In genomic region chr9:111012041-111012440, GRCm38 (mm10) we compare ENCODE assay signal across 21 mouse cellular contexts. TPM values are rescaled to one million over a fixed set of nuclear protein-coding genes. Genes with fewer than 3 reads are reported as not detected.
DNase-seq lines count a peak whose midpoint lies in the region; ATAC-seq and TF ChIP-seq lines count a peak whose summit lies in the region.
"Had no signal": no experiment of that assay in that cellular context is flagged by ENCODE, and none has a peak within 500 bp of the region (broad histone marks: within the 10 kb centered on the region; RNA-seq: fewer than 3 reads in every experiment).

No protein-coding gene starts in this region.

- 43% methylated on average over 3 of the region's 3 CpGs for WGBS in bone marrow, adult 2 months
- 69% methylated on average over 3 of the region's 3 CpGs for WGBS in stomach, postnatal 0 days

- H3K36me3 ChIP-seq in stomach, postnatal 0 days (ENCODE audit: control insufficient read depth, insufficient read depth, low read length): no peaks in the 10 kb centered on the region
- H3K36me3 ChIP-seq: embryonic facial prominence, embryonic 12.5 days; hindbrain, embryonic 10.5 days; liver, embryonic 12.5 days; lung, embryonic 15.5 days had no signal

- ATAC-seq in erythroblast, adult 5-6 weeks (replicated peaks; ENCODE audit: low FRiP score, poor library complexity, severe bottlenecking): 0 out of 2 replicates have a peak, but pooled peaks have one; percentile 45
- no peak for ATAC-seq in stomach, postnatal 0 days (ENCODE audit: low FRiP score, low TSS enrichment)
- ATAC-seq: forebrain, embryonic 14.5 days; liver, embryonic 12.5 days had no signal

- DNase-seq in kidney, adult 11 months: peak; percentile 34
- DNase-seq in kidney, postnatal 10 days: no peak
- DNase-seq in lung, postnatal 10 days: peak; percentile 67
- DNase-seq in ovary, postnatal 14 days (ENCODE audit: low spot score): no peak
- DNase-seq in stomach, postnatal 0 days (ENCODE audit: low spot score): no peak
- DNase-seq: cerebellum, postnatal 10 days; gastrocnemius, postnatal 10 days; right cerebral cortex, adult 18-20 months; thymus, postnatal 25 days had no signal

- H3K4me2 ChIP-seq in stomach, postnatal 0 days (replicated peaks; ENCODE audit: low read depth): no peak overlapping the region
- H3K4me2 ChIP-seq: embryonic facial prominence, embryonic 12.5 days; liver, embryonic 12.5 days; lung, embryonic 15.5 days had no signal

- peaks cover 4% of the 10 kb centered on the region; the same call in 1 of the 2 replicates for H3K4me1 ChIP-seq in bone marrow, adult 2 months (ENCODE audit: control insufficient read depth, insufficient read depth, low read length)
- no peaks in the 10 kb centered on the region for H3K4me1 ChIP-seq in stomach, postnatal 0 days (replicated peaks; ENCODE audit: control insufficient read depth, insufficient read depth)
- H3K4me1 ChIP-seq: embryonic facial prominence, embryonic 12.5 days; hindbrain, embryonic 10.5 days; liver, embryonic 12.5 days; lung, embryonic 15.5 days had no signal

- no peaks in the 10 kb centered on the region for H3K27me3 ChIP-seq in stomach, postnatal 0 days (ENCODE audit: control insufficient read depth, insufficient read depth, low read length)
- H3K27me3 ChIP-seq: embryonic facial prominence, embryonic 12.5 days; liver, embryonic 12.5 days; lung, embryonic 15.5 days had no signal

- no peak for TF ChIP-seq CTCF in bone marrow, adult 2 months (IDR thresholded peaks at IDR 0.05; ENCODE audit: control insufficient read depth, insufficient read depth, low read length)
- no peak for TF ChIP-seq CTCF in stomach, postnatal 0 days (IDR thresholded peaks at IDR 0.05; ENCODE audit: low read depth)

- no peaks in the 10 kb centered on the region for H3K9me3 ChIP-seq in stomach, postnatal 0 days (ENCODE audit: control insufficient read depth, low read length)
- H3K9me3 ChIP-seq: embryonic facial prominence, embryonic 12.5 days; hindbrain, embryonic 10.5 days; liver, embryonic 12.5 days; lung, embryonic 15.5 days had no signal

- no peak for TF ChIP-seq POLR2A in bone marrow, adult 2 months (IDR thresholded peaks at IDR 0.05; ENCODE audit: borderline replicate concordance, control insufficient read depth, low read depth, low read length)

- peak overlapping the region; percentile 2; the same call in 1 of the 2 replicates for H3K27ac ChIP-seq in bone marrow, adult 2 months (ENCODE audit: control insufficient read depth, insufficient read depth, low read depth, low read length, poor library complexity)
- no peak overlapping the region for H3K27ac ChIP-seq in stomach, postnatal 0 days (replicated peaks)
- H3K27ac ChIP-seq: embryonic facial prominence, embryonic 12.5 days; hindbrain, embryonic 10.5 days; kidney, postnatal 0 days; liver, embryonic 12.5 days; lung, embryonic 15.5 days had no signal

- no peak overlapping the region for H3K9ac ChIP-seq in stomach, postnatal 0 days (ENCODE audit: low read length)
- H3K9ac ChIP-seq: embryonic facial prominence, embryonic 12.5 days; liver, embryonic 12.5 days; lung, embryonic 15.5 days had no signal

- TF ChIP-seq EP300 in stomach, postnatal 0 days (optimal IDR thresholded peaks at IDR 0.05): no peak

- H3K4me3 ChIP-seq in bone marrow, adult 2 months (replicated peaks; ENCODE audit: control insufficient read depth, low read depth, low read length): no peak overlapping the region
- H3K4me3 ChIP-seq in stomach, postnatal 0 days (ENCODE audit: low read depth, low read length): no peak overlapping the region
- H3K4me3 ChIP-seq: embryonic facial prominence, embryonic 12.5 days; hindbrain, embryonic 10.5 days; liver, embryonic 12.5 days; lung, embryonic 15.5 days had no signal

RNA-seq across cellular contexts. Expression of gene Ltf, which starts 7.0 kb away (rescaled TPM):
- polyA plus RNA-seq in bone marrow, adult 2 months (2011; ENCODE audit: insufficient read depth, insufficient read length, low replicate concordance, missing spikeins): 633 and 1,953 TPM in 2 replicates
- 948 and 1,023 TPM in 2 replicates for total RNA-seq in erythroblast, adult 5-6 weeks (2015; ENCODE audit: low replicate concordance)
- 738 and 893 TPM in 2 replicates for total RNA-seq in erythroblast, adult 5-6 weeks (2017; ENCODE audit: low replicate concordance)
- 76.3 and 95.6 TPM in 2 replicates for polyA plus RNA-seq in stomach, postnatal 0 days (2015; fragmentation: Nextera tagmentation; extraction: Ambion mirVana)
- polyA plus RNA-seq: C2C12; neural tube, embryonic 11.5 days had no signal

RNA-seq across cellular contexts. Expression of gene Rtp3, which starts 21.7 kb away (rescaled TPM):
- 0.75 and 0.93 TPM in 2 replicates for polyA plus RNA-seq in bone marrow, adult 2 months (2011; ENCODE audit: insufficient read depth, insufficient read length, low replicate concordance, missing spikeins)
- not detected in 2 replicates for total RNA-seq in erythroblast, adult 5-6 weeks (2015; ENCODE audit: low replicate concordance)
- total RNA-seq in erythroblast, adult 5-6 weeks (2017; ENCODE audit: low replicate concordance): not detected in 2 replicates
- polyA plus RNA-seq in stomach, postnatal 0 days (2015; fragmentation: Nextera tagmentation; extraction: Ambion mirVana): 0.11 TPM in 1 of 2 replicates, not detected in the other
- total RNA-seq: midbrain, postnatal 0 days had no signal
- polyA plus RNA-seq: C2C12; embryonic facial prominence, embryonic 12.5 days; forebrain, embryonic 14.5 days; hindbrain, embryonic 10.5 days; limb, embryonic 11.5 days; midbrain, postnatal 0 days; neural tube, embryonic 11.5 days had no signal

RNA-seq across cellular contexts. Expression of gene Ccrl2, which starts 45.3 kb away (rescaled TPM):
- polyA plus RNA-seq in bone marrow, adult 2 months (2011; ENCODE audit: insufficient read depth, insufficient read length, low replicate concordance, missing spikeins): 9.2 and 10.4 TPM in 2 replicates
- total RNA-seq in erythroblast, adult 5-6 weeks (2015; ENCODE audit: low replicate concordance): 32.7 and 39.5 TPM in 2 replicates
- total RNA-seq in erythroblast, adult 5-6 weeks (2017; ENCODE audit: low replicate concordance): 43.8 and 65.4 TPM in 2 replicates
- 1.8 and 2.0 TPM in 2 replicates for polyA plus RNA-seq in stomach, postnatal 0 days (2015; fragmentation: Nextera tagmentation; extraction: Ambion mirVana)
- polyA plus RNA-seq: C2C12 had no signal

Comparison
In these comparisons a context has a peak if more than half of its experiments do, and no peak if none do; other contexts are left out.
1. DNase-seq: peak in kidney, adult 11 months (single experiment) and lung, postnatal 10 days (single experiment); none in kidney, postnatal 10 days (single experiment), ovary, postnatal 14 days (single experiment) and stomach, postnatal 0 days (single experiment).